Mouse (Mus musculus): Measurements from ENCODE around the gene Stac3.

- TF ChIP-seq ZNF384 (IDR thresholded peaks at IDR 0.05; ENCODE audit: low read depth, low read length) (no peak), CHD2 (IDR thresholded peaks at IDR 0.05; ENCODE audit: low read depth, low read length) (no peak), HCFC1 (IDR thresholded peaks at IDR 0.05; ENCODE audit: borderline replicate concordance, insufficient read depth, low read length) (no peak), MAFK (IDR thresholded peaks at IDR 0.05; ENCODE audit: insufficient read depth, low read depth, low read length) (no peak)
These were observed 22.4 kb upstream of the Stac3 start for GRCm38 (mm10) chr10:127479131-127479530.
